Mouse (Mus musculus) left cerebral cortex, postnatal 25 days (tissue): ENCODE results near the gene Arhgap30. TPM values are rescaled to one million over a fixed set of nuclear protein-coding genes. Genes with fewer than 3 reads are reported as not detected.

Experiments
- DNase-seq, 2 experiments: peaks; one replicate each; pipeline ENCODE4 v3.0.0; 2022; ENCODE audit warnings: low spot score in 2 of 2, mixed read lengths in 1 of 2
- intact Hi-C: fragments of 180-260 bp; cut with DNase I; formaldehyde crosslinking; loops from one replicate; pipeline ENCODE4 v1.15.1; 2025
- total RNA-seq, 2 experiments: library from RNA; stranded (reverse); gene quantifications; 2 replicates each; pipeline ENCODE4 v1.2.3; 2021

Arhgap30 gene
- total RNA-seq, 2 experiments from 2014 or later = 1.9 to 2.8 TPM

DNA sequence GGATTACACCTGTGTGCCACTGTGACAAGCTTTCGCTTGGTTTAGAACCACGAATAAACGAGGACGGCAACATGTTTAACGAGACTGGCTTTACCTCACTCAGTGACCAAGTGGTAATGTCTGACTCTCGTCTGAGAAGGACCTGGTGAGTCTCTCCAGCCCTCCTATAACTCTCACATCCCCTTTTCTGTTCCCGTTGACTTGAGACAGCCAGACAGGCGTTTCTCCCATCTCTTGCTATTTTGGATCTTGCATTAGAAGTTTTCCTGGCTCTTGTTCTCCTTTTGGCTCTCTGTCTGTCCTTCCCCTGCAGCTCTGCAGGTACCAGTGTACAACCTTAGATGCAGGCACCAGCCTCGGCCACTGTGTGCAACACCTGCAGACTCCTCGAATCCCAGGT lies 62.2 kb downstream of the Arhgap30 start:
- intact Hi-C loops = no loop called here
- no peak for DNase-seq

DNA sequence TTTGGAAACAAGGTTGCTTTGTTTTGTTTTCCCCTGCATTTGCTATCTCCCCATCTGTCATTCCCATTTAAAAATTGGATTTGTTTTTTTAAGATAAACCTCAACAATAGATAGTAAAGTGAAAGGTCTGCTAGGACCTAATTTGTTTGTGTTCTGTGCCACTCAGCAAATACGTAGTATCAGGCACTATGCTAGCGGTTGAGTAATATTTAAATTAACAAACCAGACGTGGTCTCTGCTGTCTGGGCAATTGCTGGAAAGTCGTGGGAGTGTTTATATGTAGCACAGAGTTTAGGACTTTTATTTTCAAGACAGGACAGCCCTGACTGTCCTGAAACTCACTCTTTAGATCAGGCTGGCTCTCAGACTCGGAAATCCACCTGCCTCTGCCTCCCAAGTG lies 63.8 kb downstream of the Arhgap30 start:
- no peak for DNase-seq
- intact Hi-C loops = no loop called here

DNA sequence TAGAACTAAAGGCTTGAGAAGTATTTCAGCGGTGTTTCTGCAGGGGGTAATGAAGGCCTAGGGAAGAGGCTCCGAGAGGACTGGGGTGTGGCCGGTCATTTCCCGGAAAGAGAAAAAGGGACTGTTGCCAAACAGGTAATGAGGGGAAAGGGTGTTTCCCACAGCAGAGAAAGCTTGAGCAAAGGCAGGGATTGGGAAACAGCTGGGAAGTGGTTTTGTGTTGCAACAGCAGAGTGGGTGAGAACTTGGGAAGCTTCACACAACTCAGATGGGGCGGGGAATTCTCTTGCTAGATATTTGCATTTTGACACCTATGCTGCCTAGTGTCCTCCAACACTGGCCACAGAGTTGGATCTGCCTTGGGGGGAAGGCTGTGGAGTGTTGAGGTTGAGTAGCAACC lies 64.2 kb downstream of the Arhgap30 start:
- no peak for DNase-seq
- intact Hi-C loops = no loop called here

DNA sequence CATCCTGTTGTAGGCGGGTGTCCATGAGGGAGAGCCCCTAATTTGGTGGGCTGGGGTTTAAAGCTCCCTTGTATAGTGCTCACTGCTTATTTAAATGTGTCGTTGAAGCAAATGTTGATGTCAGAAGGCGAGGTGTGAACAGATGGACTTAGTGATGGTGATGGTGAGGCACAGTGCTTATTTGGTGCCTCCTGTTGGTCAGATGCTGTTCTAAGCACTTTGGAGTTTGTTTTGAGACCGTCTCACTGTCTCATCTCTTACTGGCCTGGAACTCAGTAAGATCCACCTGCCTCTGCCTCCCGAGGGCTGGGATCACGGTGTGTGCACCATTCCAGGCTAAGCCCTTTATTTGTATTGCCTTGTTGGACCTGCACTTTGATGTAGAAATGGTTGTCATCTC lies 66.2 kb downstream of the Arhgap30 start:
- intact Hi-C loops = no loop called here
- no peak for DNase-seq

DNA sequence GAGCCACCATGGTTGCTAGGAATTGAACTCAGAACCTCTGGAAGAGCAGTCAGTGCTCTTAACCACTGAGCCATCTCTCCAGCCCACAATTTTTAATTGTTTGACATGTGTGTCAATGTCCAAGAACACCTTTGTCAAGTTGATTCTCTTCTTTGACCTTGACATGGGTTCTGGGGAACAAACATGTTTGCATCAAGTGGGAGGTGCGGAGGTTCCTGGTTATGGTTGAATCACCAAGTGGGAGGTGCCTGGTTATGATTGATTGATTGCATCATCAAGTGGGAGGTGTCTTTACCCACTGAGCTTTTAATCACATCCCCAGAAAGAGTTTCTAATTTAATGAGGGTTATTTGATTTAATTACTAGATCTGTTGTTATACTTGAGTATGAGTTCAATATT lies 68.8 kb downstream of the Arhgap30 start:
- DNase-seq = no peak

DNA sequence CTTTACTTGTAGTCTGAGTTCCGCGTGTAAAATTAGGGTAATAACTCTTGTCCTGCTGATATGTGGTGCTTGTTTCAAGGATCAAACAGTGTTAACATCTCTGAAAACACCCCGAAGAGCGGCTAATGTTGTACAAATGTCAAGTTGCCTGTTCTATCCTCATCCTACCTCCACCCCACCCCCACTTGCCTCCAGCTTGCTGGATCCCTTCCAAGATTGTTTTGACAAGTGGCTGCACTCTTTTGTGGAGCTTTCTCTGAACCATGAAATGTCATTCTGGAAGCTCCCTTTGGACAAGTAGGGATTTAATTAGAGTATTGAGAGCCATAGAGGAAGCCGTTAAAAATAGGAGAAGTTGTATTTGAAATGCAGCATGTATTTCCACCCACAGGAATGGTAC lies 71.0 kb downstream of the Arhgap30 start:
- intact Hi-C loops = no loop called here

More for the DNA sequence above, 68.8 kb downstream of the Arhgap30 start:
- intact Hi-C loops = no loop called here

More for the DNA sequence above, 71.0 kb downstream of the Arhgap30 start:
- no peak for DNase-seq

Other genes starting within 250 kb of the Arhgap30 start
- 100 to 1,000 TPM; 199 to 205 TPM for gene Sdhc, start 238.4 kb upstream of the Arhgap30 start, total RNA-seq
- gene Mpz, start 238.2 kb upstream of the Arhgap30 start, total RNA-seq = not detected
- 100 to 1,000 TPM in 1 of 2 experiments, 10 to 100 TPM in 1; 70.0 to 130 TPM for gene Pcp4l1, start 192.7 kb upstream of the Arhgap30 start, total RNA-seq
- under 1 TPM in 1 of 2 experiments, not detected in 1; 0.21 TPM for gene Nr1i3, start 175.0 kb upstream of the Arhgap30 start, total RNA-seq
- 10 to 100 TPM; 71.8 to 89.6 TPM for gene Tomm40l, start 166.4 kb upstream of the Arhgap30 start, total RNA-seq
- 1 to 10 TPM; 2.7 to 3.1 TPM for gene Apoa2, start 163.9 kb upstream of the Arhgap30 start, total RNA-seq
- 10 to 100 TPM; 14.9 to 15.1 TPM for gene Fcer1g, start 154.6 kb upstream of the Arhgap30 start, total RNA-seq
- 10 to 100 TPM; 10.9 to 12.8 TPM for gene Adamts4, start 138.5 kb upstream of the Arhgap30 start, total RNA-seq
- gene Ndufs2, start 137.6 kb upstream of the Arhgap30 start, total RNA-seq = 100 to 1,000 TPM; 258 to 278 TPM
- 10 to 100 TPM; 58.1 to 63.6 TPM for gene B4galt3, start 118.6 kb upstream of the Arhgap30 start, total RNA-seq
- gene Ppox, start 107.8 kb upstream of the Arhgap30 start, total RNA-seq = 10 to 100 TPM; 19.9 to 29.4 TPM
- gene Usp21, start 101.0 kb upstream of the Arhgap30 start, total RNA-seq = 10 to 100 TPM; 59.6 to 64.1 TPM
- gene Ufc1, start 93.9 kb upstream of the Arhgap30 start, total RNA-seq = 100 to 1,000 TPM; 105 to 115 TPM
- 10 to 100 TPM; 38.2 to 39.8 TPM for gene Dedd, start 59.8 kb upstream of the Arhgap30 start, total RNA-seq
- gene Nit1, start 43.3 kb upstream of the Arhgap30 start, total RNA-seq = 10 to 100 TPM; 42.2 to 43.4 TPM
- gene Pfdn2, start 43.3 kb upstream of the Arhgap30 start, total RNA-seq = 100 to 1,000 TPM; 154 to 158 TPM
- 1 to 10 TPM; 6.2 TPM for gene Klhdc9, start 28.2 kb upstream of the Arhgap30 start, total RNA-seq
- gene Nectin4, start 18.9 kb upstream of the Arhgap30 start, total RNA-seq = 1 to 10 TPM; 1.9 to 2.1 TPM
- gene Usf1, start 22.4 kb downstream of the Arhgap30 start, total RNA-seq = 100 to 1,000 TPM; 105 TPM
- gene Tstd1, start 29.9 kb downstream of the Arhgap30 start, total RNA-seq = 1 to 10 TPM; 2.0 to 3.0 TPM
- 1 to 10 TPM; 5.5 to 7.2 TPM for gene F11r, start 48.6 kb downstream of the Arhgap30 start, total RNA-seq
- gene Alyref2, start 114.5 kb downstream of the Arhgap30 start, total RNA-seq = 1 to 10 TPM; 5.3 TPM
- not detected for gene Itln1, start 146.3 kb downstream of the Arhgap30 start, total RNA-seq
- not detected for gene Cd244a, start 170.2 kb downstream of the Arhgap30 start, total RNA-seq
- not detected for gene Ly9, start 218.5 kb downstream of the Arhgap30 start, total RNA-seq